Mouse (Mus musculus) MEL (cell line): ENCODE results near the gene Gm12248. TPM values are rescaled to one million over a fixed set of nuclear protein-coding genes. Genes with fewer than 3 reads are reported as not detected.

ENCODE experiments used
- DNase-seq: peaks from one replicate; pipeline ENCODE4 v3.0.0; 2011; ENCODE audit warnings: low read depth, low spot score
- H3K27ac ChIP-seq: 2 replicates; pipeline ENCODE4 v1.5.1; 2012; ENCODE audit warnings: low read depth, mild to moderate bottlenecking, control low read depth, low read length, moderate library complexity; ENCODE audit not compliant: control insufficient read depth
- H3K27me3 ChIP-seq, 2 experiments: fragments of 150-350 bp in 1 of 2; sonication (generic) in 1 of 2; 2 replicates each; pipeline ENCODE4 v1.6.1; 2012; ENCODE audit warnings: low read length in 2 of 2, mild to moderate bottlenecking in 2 of 2, improper control_type of control experiment in 1 of 2, moderate library complexity in 1 of 2; ENCODE audit not compliant: insufficient read depth in 2 of 2, control insufficient read depth in 1 of 2
- H3K36me3 ChIP-seq, 2 experiments: 2 replicates each; pipeline ENCODE4 v1.6.1; 2012 to 2014; ENCODE audit warnings: low read length in 2 of 2, improper control_type of control experiment in 1 of 2, inconsistent platforms in 1 of 2, mild to moderate bottlenecking in 1 of 2; ENCODE audit not compliant: insufficient read depth in 2 of 2, control insufficient read depth in 1 of 2
- H3K4me1 ChIP-seq, 2 experiments: fragments of 150-350 bp in 1 of 2; sonication (generic) in 1 of 2; 2 replicates each; pipeline ENCODE4 v1.6.1; 2012; ENCODE audit warnings: low read length in 2 of 2, improper control_type of control experiment in 1 of 2, mild to moderate bottlenecking in 1 of 2; ENCODE audit not compliant: insufficient read depth in 2 of 2, control insufficient read depth in 1 of 2
- H3K4me3 ChIP-seq, 2 experiments: fragments of 150-350 bp in 1 of 2; sonication (generic) in 1 of 2; 2 replicates each; pipeline ENCODE4 v1.5.1; 2012; ENCODE audit warnings: low read depth in 2 of 2, low read length in 2 of 2, mild to moderate bottlenecking in 2 of 2, moderate library complexity in 2 of 2, control low read depth in 1 of 2, improper control_type of control experiment in 1 of 2; ENCODE audit not compliant: control insufficient read depth in 1 of 2, insufficient read depth in 1 of 2
- H3K79me2 ChIP-seq: 2 replicates; pipeline ENCODE4 v1.6.1; 2012; ENCODE audit warnings: mild to moderate bottlenecking, low read length, moderate library complexity; ENCODE audit not compliant: control insufficient read depth, poor library complexity, insufficient read depth
- H3K9ac ChIP-seq: 2 replicates; pipeline ENCODE4 v1.6.1; 2012; ENCODE audit warnings: low read depth, mild to moderate bottlenecking, control low read depth, low read length, moderate library complexity; ENCODE audit not compliant: control insufficient read depth, poor library complexity, severe bottlenecking
- H3K9me3 ChIP-seq: fragments of 150-350 bp; sonication (generic); replicated peaks from 2 replicates; pipeline ENCODE4 v1.6.1; 2012; ENCODE audit warnings: mild to moderate bottlenecking, low read length, improper control_type of control experiment, moderate library complexity; ENCODE audit not compliant: insufficient read depth
- BHLHE40 ChIP-seq: IDR thresholded peaks from 2 replicates; pipeline ENCODE4 v1.6.1; 2012; ENCODE audit warnings: low read depth, mild to moderate bottlenecking, inconsistent platforms, low read length, improper control_type of control experiment, borderline replicate concordance
- CHD1 ChIP-seq: IDR thresholded peaks from 2 replicates; pipeline ENCODE4 v1.6.1; 2012; ENCODE audit warnings: low read depth, mild to moderate bottlenecking, inconsistent platforms, low read length, improper control_type of control experiment
- ELF1 ChIP-seq: IDR thresholded peaks from 2 replicates; pipeline ENCODE4 v1.6.1; 2014; ENCODE audit warnings: low read depth, mild to moderate bottlenecking, inconsistent platforms, low read length, improper control_type of control experiment, moderate library complexity
- ETS1 ChIP-seq: IDR thresholded peaks from 2 replicates; pipeline ENCODE4 v1.6.1; 2012; ENCODE audit warnings: low read depth, mild to moderate bottlenecking, inconsistent platforms, low read length, improper control_type of control experiment, moderate library complexity
- MAX ChIP-seq: IDR thresholded peaks from 2 replicates; pipeline ENCODE4 v1.6.1; 2011; ENCODE audit warnings: low read length, improper control_type of control experiment
- MXI1 ChIP-seq: IDR thresholded peaks from 2 replicates; pipeline ENCODE4 v1.6.1; 2011; ENCODE audit warnings: mild to moderate bottlenecking, low read depth, low read length, improper control_type of control experiment
- MYB ChIP-seq: IDR thresholded peaks from 2 replicates; pipeline ENCODE4 v1.6.1; 2011; ENCODE audit warnings: mild to moderate bottlenecking, low read depth, low read length, improper control_type of control experiment
- NRF1 ChIP-seq: IDR thresholded peaks from 2 replicates; pipeline ENCODE4 v1.6.1; 2014; ENCODE audit warnings: low read depth, mild to moderate bottlenecking, inconsistent platforms, low read length, improper control_type of control experiment, moderate library complexity; ENCODE audit not compliant: poor library complexity, insufficient read depth, severe bottlenecking
- POLR2A ChIP-seq, 2 experiments: IDR thresholded peaks; 2 replicates each; pipeline ENCODE4 v1.6.1; 2011 to 2012; ENCODE audit warnings: low read length in 2 of 2, mild to moderate bottlenecking in 2 of 2, control low read depth in 1 of 2, improper control_type of control experiment in 1 of 2, low read depth in 1 of 2, moderate library complexity in 1 of 2; ENCODE audit not compliant: control insufficient read depth in 1 of 2, insufficient read depth in 1 of 2, poor library complexity in 1 of 2
- POLR2AphosphoS2 ChIP-seq: IDR thresholded peaks from 2 replicates; pipeline ENCODE4 v1.6.1; 2011; ENCODE audit warnings: low read length, improper control_type of control experiment
- RAD21 ChIP-seq: IDR thresholded peaks from 2 replicates; pipeline ENCODE4 v1.6.1; 2011; ENCODE audit warnings: mild to moderate bottlenecking, low read depth, low read length, improper control_type of control experiment
- RCOR1 ChIP-seq: IDR thresholded peaks from 2 replicates; pipeline ENCODE4 v1.6.1; 2012; ENCODE audit warnings: low read depth, mild to moderate bottlenecking, inconsistent platforms, low read length, improper control_type of control experiment
- SIN3A ChIP-seq: IDR thresholded peaks from 2 replicates; pipeline ENCODE4 v1.6.1; 2012; ENCODE audit warnings: low read length, improper control_type of control experiment, inconsistent platforms
- SMC3 ChIP-seq: IDR thresholded peaks from 2 replicates; pipeline ENCODE4 v1.6.1; 2011; ENCODE audit warnings: low read depth, low read length, improper control_type of control experiment
- TCF12 ChIP-seq: IDR thresholded peaks from 2 replicates; pipeline ENCODE4 v1.6.1; 2014; ENCODE audit warnings: low read depth, mild to moderate bottlenecking, inconsistent platforms, low read length, improper control_type of control experiment, moderate library complexity
- UBTF ChIP-seq: IDR thresholded peaks from 2 replicates; pipeline ENCODE4 v1.6.1; 2012; ENCODE audit warnings: low read depth, mild to moderate bottlenecking, inconsistent platforms, low read length, improper control_type of control experiment, moderate library complexity, borderline replicate concordance; ENCODE audit not compliant: insufficient read depth
- USF1 ChIP-seq: IDR thresholded peaks from 2 replicates; pipeline ENCODE4 v1.6.1; 2014; ENCODE audit warnings: low read depth, mild to moderate bottlenecking, inconsistent platforms, low read length, improper control_type of control experiment, moderate library complexity
- USF2 ChIP-seq, 2 experiments: IDR thresholded peaks; 2 replicates each; pipeline ENCODE4 v1.6.1; 2011 to 2012; ENCODE audit warnings: improper control_type of control experiment in 2 of 2, low read length in 2 of 2, borderline replicate concordance in 1 of 2, inconsistent platforms in 1 of 2, low read depth in 1 of 2, mild to moderate bottlenecking in 1 of 2; ENCODE audit not compliant: insufficient read depth in 1 of 2
- ZC3H11A ChIP-seq: IDR thresholded peaks from 2 replicates; pipeline ENCODE4 v1.6.1; 2012; ENCODE audit warnings: low read depth, mild to moderate bottlenecking, inconsistent platforms, low read length, improper control_type of control experiment
- ZMIZ1 ChIP-seq: IDR thresholded peaks from 2 replicates; pipeline ENCODE4 v1.6.1; 2012; ENCODE audit warnings: low read depth, mild to moderate bottlenecking, inconsistent platforms, low read length, improper control_type of control experiment, moderate library complexity
- ZNF384 ChIP-seq: IDR thresholded peaks from 2 replicates; pipeline ENCODE4 v1.6.1; 2012; ENCODE audit warnings: low read depth, mild to moderate bottlenecking, inconsistent platforms, low read length, improper control_type of control experiment
- polyA plus RNA-seq, 2 experiments: library from polyadenylated mRNA; stranded (reverse) in 1 of 2; unstranded in 1 of 2; fragments of >175 nt in 1 of 2; fragments of >200 nt in 1 of 2; gene quantifications; 2 replicates each; pipeline versions ENCODE4 v1.2.1 to v1.2.4; 2012; ENCODE audit warnings: low replicate concordance in 2 of 2, low read depth in 1 of 2; ENCODE audit not compliant: insufficient read length in 2 of 2, insufficient read depth in 1 of 2, missing spikeins in 1 of 2
- total RNA-seq: library from RNA; depleted of rRNA; stranded (reverse); fragments of 300-350 nt; gene quantifications from 2 replicates; pipeline ENCODE4 v1.2.3, GENCODE M21; 2012

The Gm12248 gene
- total and polyA plus RNA-seq, 3 experiments = 0.12 to 0.65 TPM; not detected in 1

DNA sequence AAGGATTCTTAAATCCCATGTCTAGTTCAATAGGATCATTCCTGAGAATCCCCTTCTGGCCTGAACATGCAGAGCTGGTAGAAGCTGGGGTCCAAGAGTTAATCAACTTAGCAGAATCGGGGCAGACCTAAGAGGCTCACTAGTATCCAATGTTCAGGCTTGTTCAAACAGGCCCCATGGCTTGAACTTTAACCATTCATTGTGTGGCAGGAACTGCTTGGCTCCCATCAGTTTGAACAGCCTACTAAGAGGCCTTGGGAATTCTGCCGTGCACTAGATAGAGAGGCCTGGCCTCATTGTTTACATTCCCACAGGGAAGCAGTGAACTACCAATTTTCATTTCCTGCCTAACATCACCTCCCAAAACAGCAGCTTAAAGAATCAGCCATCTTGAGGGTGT, 71.3 kb downstream of the Gm12248 start:
- H3K9me3 ChIP-seq = no peaks in the 10 kb centered on the region
- TF ChIP-seq BHLHE40 (no peak), UBTF (no peak), ZMIZ1 (no peak), POLR2AphosphoS2 (no peak), RAD21 (no peak), CHD1 (no peak), ZNF384 (no peak)
- TF ChIP-seq, all 39 proteins: peak for 0
- Histone ChIP-seq H3K36me3 (peaks cover 28 to 49% of the 10 kb centered on the region in 2 experiments), H3K4me1 (peaks cover 27 to 36% of the 10 kb centered on the region in 2 experiments), H3K27ac (no peak overlapping the region), H3K4me3 (no peak overlapping the region), H3K9ac (no peak overlapping the region), H3K27me3 (no peaks in the 10 kb centered on the region), H3K79me2 (peaks cover 94% of the 10 kb centered on the region)
- DNase-seq = no peak

DNA sequence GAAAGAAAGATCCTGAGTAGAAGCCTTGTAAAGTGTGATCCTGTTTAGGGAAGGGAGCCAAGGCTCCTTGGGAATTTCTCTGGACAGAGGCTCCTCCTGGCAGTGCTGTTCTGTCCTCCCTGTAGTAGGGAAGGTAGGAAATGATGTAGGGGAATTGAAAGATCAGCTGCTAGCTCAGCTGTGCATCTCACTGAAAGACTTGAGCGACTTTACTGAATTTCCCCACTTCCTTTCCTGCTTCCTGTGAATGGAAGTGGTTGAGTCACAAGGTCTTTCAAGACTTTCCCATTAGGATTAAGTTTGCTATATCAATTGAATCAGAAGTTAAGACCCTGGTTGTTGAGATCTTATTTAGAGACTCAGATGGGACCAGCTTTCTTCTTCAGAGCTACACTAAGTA, 71.8 kb downstream of the Gm12248 start:
- peaks cover 94% of the 10 kb centered on the region for H3K79me2 ChIP-seq
- peaks cover 27 to 54% of the 10 kb centered on the region in 2 experiments for H3K36me3 ChIP-seq
- no peaks in the 10 kb centered on the region for H3K27me3 ChIP-seq
- no peak for DNase-seq
- no peaks in the 10 kb centered on the region for H3K9me3 ChIP-seq
- H3K4me3 ChIP-seq = no peak overlapping the region
- no peak overlapping the region for H3K9ac ChIP-seq
- H3K4me1 ChIP-seq = peaks cover 25 to 42% of the 10 kb centered on the region in 2 experiments
- TF ChIP-seq MYB = no peak
- no peak for TF ChIP-seq NRF1
- no peak for TF ChIP-seq RAD21
- no peak for TF ChIP-seq ETS1
- no peak for TF ChIP-seq UBTF
- TF ChIP-seq TCF12 = no peak
- TF ChIP-seq ZC3H11A = no peak
- no peak for TF ChIP-seq MXI1
- TF ChIP-seq SMC3 = no peak
- no peak for TF ChIP-seq SIN3A
- no peak for TF ChIP-seq USF1
- no peak for TF ChIP-seq ELF1
- no peak for TF ChIP-seq RCOR1
- no peak for TF ChIP-seq USF2 (IDR thresholded peaks at IDR 0.05; ENCODE audit: borderline replicate concordance in 1 of 2, insufficient read depth in 1 of 2, low read depth in 1 of 2, low read length in 2 of 2)
- no peak for TF ChIP-seq MAX
- no peak for TF ChIP-seq POLR2A (IDR thresholded peaks at IDR 0.05; ENCODE audit: control insufficient read depth in 1 of 2, insufficient read depth in 1 of 2, low read depth in 1 of 2, low read length in 2 of 2, poor library complexity in 1 of 2)
- H3K27ac ChIP-seq = no peak overlapping the region
